Mouse (Mus musculus): Measurements from ENCODE around the gene Cd6. TPM values are rescaled to one million over a fixed set of nuclear protein-coding genes. Genes with fewer than 3 reads are reported as not detected.

Cd6 gene
- total RNA-seq, 2 experiments from 2014 or later: 0.20 to 0.23 TPM

Other genes with a start within 250 kb of the Cd6 start
- gene Ddb1, start 224.7 kb downstream of the Cd6 start, total RNA-seq (2021): 100 to 1,000 TPM; 353 to 388 TPM
- 10 to 100 TPM; 41.2 to 62.6 TPM for gene Tkfc, start 224.4 kb downstream of the Cd6 start, total RNA-seq (2021)
- 1 to 10 TPM; 2.2 to 4.9 TPM for gene Vwce, start 195.8 kb downstream of the Cd6 start, total RNA-seq (2021)
- under 1 TPM in 1 of 2 experiments, not detected in 1; 0.56 TPM for gene Pga5, start 152.0 kb downstream of the Cd6 start, total RNA-seq (2021)
- 10 to 100 TPM; 27.0 to 28.6 TPM for gene Vps37c, start 141.3 kb downstream of the Cd6 start, total RNA-seq (2021)
- under 1 TPM; 0.22 to 0.34 TPM for gene Cd5, start 91.1 kb downstream of the Cd6 start, total RNA-seq (2021)
- gene Slc15a3, start 9.7 kb upstream of the Cd6 start, total RNA-seq (2021): 1 to 10 TPM; 3.5 to 3.8 TPM
- 10 to 100 TPM; 40.7 to 48.1 TPM for gene Tmem132a, start 39.9 kb upstream of the Cd6 start, total RNA-seq (2021)
- 10 to 100 TPM; 91.3 to 93.3 TPM for gene Tmem109, start 51.9 kb upstream of the Cd6 start, total RNA-seq (2021)
- gene Prpf19, start 65.2 kb upstream of the Cd6 start, total RNA-seq (2021): 100 to 1,000 TPM; 253 to 266 TPM
- gene Zp1, start 90.6 kb upstream of the Cd6 start, total RNA-seq (2021): not detected
- gene Ptgdr2, start 107.1 kb upstream of the Cd6 start, total RNA-seq (2021): under 1 TPM in 1 of 2 experiments, not detected in 1; 0.23 TPM
- 10 to 100 TPM; 15.4 to 18.5 TPM for gene Ccdc86, start 119.2 kb upstream of the Cd6 start, total RNA-seq (2021)
- gene Ms4a10, start 144.6 kb upstream of the Cd6 start, total RNA-seq (2021): 10 to 100 TPM; 15.6 to 15.9 TPM
- under 1 TPM in 1 of 2 experiments, not detected in 1; 0.51 TPM for gene Ms4a15, start 163.2 kb upstream of the Cd6 start, total RNA-seq (2021)
- gene Ms4a18, start 188.0 kb upstream of the Cd6 start, total RNA-seq (2021): not detected

Data from adrenal gland, postnatal 4 days (tissue).